Mouse (Mus musculus): ENCODE results near the gene Sgk1. TPM values are rescaled to one million over a fixed set of nuclear protein-coding genes. Genes with fewer than 3 reads are reported as not detected.

Sgk1 gene
- polyA plus RNA-seq, 1 experiment = 37.6 TPM

DNA sequence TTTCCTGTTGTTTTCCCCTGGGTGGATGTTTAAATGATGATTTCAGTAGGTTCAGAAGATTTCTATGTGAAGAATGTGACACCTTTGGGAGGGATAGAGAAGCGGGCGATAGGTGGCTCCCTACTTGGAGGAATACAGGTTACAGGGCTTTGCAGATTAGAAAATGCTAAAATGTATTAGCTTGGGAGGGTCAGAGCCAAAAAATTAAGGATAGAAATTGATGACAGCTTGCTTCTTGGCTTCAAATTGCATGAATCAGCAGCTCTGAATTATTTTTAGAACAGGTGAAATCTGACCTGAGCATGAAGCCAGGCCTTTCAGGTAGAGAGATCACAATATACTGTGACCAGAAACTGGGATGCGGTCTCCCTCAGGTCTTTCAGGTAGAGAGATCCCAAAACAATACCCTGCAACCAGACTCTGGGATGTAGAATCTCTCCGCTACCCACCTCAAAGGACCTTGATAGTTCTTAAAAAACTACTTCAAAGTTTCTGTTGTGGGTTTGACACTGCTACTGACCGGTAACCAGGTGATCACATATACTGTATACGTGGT, 61.2 kb downstream of the Sgk1 start:
- Histone ChIP-seq H3K27ac (replicated peaks; ENCODE audit: low read depth, low read length) (no peak overlapping the region), H3K4me1 (ENCODE audit: control insufficient read depth, insufficient read depth, insufficient read length, low read length) (no peaks in the 10 kb centered on the region), H3K4me3 (ENCODE audit: insufficient read depth, low read depth, low read length) (no peak overlapping the region)

DNA sequence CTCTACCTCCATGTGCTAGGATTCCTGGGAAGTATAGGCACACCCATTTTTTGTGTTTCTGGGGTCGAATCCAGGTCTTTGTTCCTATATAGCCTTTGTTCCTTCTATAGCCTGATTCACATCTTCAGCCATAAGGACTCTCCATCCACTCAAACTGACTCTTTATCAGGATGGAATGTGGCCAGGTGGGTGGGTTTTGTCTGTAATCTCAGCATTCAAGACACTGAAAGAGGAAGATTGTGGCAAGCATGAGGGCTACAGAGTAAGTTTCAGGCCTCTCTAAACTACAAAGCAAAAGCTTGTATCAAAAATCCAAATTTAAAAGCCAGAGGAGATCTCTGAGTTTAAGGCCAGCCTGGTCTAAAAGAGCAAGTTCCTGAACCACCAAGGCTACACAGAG, 63.2 kb downstream of the Sgk1 start:
- Histone ChIP-seq H3K4me1 (ENCODE audit: control insufficient read depth, insufficient read depth, insufficient read length, low read length) (no peaks in the 10 kb centered on the region), H3K27ac (replicated peaks; ENCODE audit: low read depth, low read length) (no peak overlapping the region), H3K4me3 (ENCODE audit: insufficient read depth, low read depth, low read length) (no peak overlapping the region)

DNA sequence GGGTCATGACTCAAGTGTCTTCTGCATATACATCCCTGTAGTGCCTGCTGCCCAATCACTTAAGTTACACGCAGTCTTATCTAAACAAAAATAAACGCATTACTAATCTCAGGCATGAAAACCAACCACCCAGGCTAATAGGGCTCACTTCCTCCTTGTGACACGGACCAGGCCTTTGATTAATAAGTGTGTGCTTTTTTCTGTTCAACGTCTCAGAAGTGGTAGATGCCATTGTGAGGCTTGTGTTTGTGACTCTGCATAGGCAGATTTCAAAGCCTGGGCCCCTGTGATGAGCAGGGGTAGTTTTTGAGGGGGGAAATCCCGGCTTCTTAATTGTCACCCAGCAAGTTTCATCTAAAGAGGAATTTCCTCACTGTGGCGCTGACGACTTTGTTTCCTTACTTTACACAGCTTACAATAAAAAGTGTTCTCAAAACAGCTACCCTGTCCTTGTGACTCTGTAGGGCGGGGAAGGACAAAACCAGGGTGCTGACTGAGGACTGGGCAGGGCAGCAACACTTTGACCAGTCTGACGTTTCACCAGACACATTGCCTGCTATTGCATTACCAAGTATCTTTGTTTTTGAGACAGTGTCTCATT, 64.9 kb downstream of the Sgk1 start:
- Histone ChIP-seq H3K27ac (replicated peaks; ENCODE audit: low read depth, low read length) (peak overlapping the region; percentile 71), H3K4me3 (ENCODE audit: insufficient read depth, low read depth, low read length) (no peak overlapping the region)

DNA sequence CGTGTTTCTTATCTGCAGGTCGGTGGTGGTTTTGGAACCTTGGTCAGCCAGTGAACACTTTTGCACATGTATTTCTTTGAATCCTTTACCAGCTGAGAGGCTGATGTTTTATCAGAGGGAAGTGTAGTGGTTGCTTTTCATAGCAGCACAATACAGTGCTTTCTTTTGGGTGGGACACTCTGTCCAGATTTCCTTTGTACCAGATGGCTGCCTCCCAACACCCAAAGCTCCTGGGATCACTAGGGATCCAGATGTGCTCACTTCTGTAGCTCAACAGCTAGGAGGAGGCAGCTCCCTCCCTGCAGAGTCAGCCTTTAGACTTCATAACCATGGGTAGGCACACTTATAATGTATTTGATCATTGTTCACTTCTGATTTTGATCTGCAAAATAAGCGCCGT, 70.5 kb downstream of the Sgk1 start:
- Histone ChIP-seq H3K27ac (replicated peaks; ENCODE audit: low read depth, low read length) (peak overlapping the region; percentile 37; the same call in 1 of the 2 replicates), H3K4me3 (ENCODE audit: insufficient read depth, low read depth, low read length) (no peak overlapping the region), H3K4me1 (ENCODE audit: control insufficient read depth, insufficient read depth, insufficient read length, low read length) (no peaks in the 10 kb centered on the region; the same call in 1 of the 2 replicates)

More for the DNA sequence above, 64.9 kb downstream of the Sgk1 start:
- H3K4me1 ChIP-seq (ENCODE audit: control insufficient read depth, insufficient read depth, insufficient read length, low read length) = no peaks in the 10 kb centered on the region; the same call in 1 of the 2 replicates

DNA sequence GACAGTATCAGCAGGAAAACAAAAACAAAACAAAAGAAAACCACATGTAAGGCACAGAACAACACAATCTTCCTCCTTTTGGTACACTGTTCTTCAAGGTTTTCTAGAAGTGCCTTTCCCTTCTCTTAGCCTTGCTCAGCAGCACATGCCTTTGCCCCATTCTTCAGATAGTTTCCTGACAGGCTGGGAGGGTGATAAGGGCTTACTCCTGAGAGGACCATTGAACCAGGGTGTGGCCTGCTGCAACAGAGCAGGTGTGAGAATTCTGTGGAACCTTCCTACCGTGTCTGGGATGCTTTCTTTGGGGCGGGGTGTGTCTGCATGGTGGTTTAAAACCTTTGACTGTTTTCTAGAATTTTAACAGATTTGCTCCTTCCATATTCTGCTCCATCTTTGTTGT, 79.1 kb downstream of the Sgk1 start:
- Histone ChIP-seq H3K4me3 (ENCODE audit: insufficient read depth, low read depth, low read length) (no peak overlapping the region), H3K4me1 (ENCODE audit: control insufficient read depth, insufficient read depth, insufficient read length, low read length) (peaks cover 3% of the 10 kb centered on the region; the same call in 1 of the 2 replicates), H3K27ac (replicated peaks; ENCODE audit: low read depth, low read length) (no peak overlapping the region)

DNA sequence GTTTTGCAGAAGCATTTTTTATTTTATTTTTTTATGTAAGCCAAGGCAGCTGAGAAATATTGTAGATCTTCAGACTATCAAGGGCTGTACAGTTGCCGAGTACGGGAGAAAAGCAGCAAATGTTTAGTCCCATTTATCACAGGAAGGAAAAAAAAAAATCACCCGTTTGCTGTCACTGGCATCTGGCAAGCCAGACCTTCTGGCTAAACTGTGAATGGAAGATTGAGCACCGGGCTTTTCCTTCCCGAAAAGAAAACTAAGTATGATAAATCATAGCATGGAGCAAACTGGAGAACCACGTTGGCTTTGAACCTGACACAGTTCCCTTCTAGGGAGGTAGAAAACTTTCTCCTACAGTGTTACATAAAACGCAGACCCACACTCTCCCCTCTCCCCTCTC, 81.0 kb downstream of the Sgk1 start:
- no peak overlapping the region; the same call in 1 of the 2 replicates for H3K27ac ChIP-seq (replicated peaks; ENCODE audit: low read depth, low read length)
- H3K4me3 ChIP-seq (ENCODE audit: insufficient read depth, low read depth, low read length) = no peak overlapping the region
- peaks cover 3% of the 10 kb centered on the region; the same call in 1 of the 2 replicates for H3K4me1 ChIP-seq (ENCODE audit: control insufficient read depth, insufficient read depth, insufficient read length, low read length)

DNA sequence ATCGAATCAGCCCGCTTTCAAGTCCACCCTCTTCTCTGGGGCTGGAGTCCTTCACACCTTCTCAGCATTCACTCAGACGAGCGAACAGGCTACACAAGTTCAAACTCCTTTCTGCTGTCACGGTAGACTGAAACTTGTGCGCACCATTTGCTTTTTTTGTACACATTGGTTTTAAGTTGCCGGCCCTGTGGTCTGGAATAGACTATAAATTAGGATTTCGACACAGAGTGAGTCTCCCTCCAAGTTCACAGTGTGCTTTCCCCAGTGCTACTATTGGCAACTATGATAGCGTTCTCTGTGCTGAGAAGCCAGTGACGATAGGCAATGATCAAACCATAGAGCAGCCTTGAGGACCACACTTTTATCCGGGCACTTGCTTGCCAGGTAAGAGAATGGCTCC, 91.7 kb downstream of the Sgk1 start:
- Histone ChIP-seq H3K4me3 (ENCODE audit: insufficient read depth, low read depth, low read length) (no peak overlapping the region), H3K4me1 (ENCODE audit: control insufficient read depth, insufficient read depth, insufficient read length, low read length) (no peaks in the 10 kb centered on the region), H3K27ac (replicated peaks; ENCODE audit: low read depth, low read length) (no peak overlapping the region)

DNA sequence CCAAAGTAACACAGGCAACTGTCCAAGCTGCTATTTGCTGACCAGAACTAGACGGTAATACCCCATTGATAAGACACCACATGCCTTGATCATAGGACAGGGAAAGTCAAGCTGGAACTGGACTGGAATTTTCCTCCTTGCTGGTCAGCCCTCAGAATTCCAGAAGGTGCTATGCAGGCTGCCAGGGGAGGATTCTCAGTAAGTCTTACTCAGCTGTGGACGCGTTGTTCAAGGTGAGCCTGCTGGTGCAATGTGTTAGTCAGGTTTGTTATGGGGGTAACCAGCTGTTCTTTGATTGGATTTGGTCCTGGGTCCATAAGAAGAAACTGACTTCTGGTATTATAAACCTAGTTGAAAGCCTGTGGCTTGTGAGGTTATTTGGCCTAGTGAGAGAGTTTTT, 92.8 kb downstream of the Sgk1 start:
- Histone ChIP-seq H3K4me1 (ENCODE audit: control insufficient read depth, insufficient read depth, insufficient read length, low read length) (no peaks in the 10 kb centered on the region), H3K4me3 (ENCODE audit: insufficient read depth, low read depth, low read length) (no peak overlapping the region), H3K27ac (replicated peaks; ENCODE audit: low read depth, low read length) (no peak overlapping the region)

DNA sequence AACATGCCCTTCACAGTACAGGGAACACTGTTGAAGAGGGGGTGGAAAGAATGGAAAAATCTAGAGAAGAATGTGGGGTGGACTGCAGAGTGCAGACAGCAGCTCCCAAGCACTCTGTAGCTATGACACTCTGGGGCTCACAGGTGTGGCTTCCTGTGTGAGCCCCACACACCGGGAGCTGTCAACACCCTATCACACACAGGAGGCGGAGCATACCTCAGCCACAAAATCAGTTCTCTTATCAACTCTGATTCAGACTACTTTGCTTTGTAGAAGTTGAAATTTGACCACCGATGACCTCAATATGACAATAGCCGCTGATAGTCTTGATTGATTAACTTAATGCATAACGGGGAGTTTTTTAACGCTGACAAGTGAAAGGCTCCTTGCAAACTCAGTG, 93.4 kb downstream of the Sgk1 start:
- Histone ChIP-seq H3K27ac (replicated peaks; ENCODE audit: low read depth, low read length) (no peak overlapping the region), H3K4me3 (ENCODE audit: insufficient read depth, low read depth, low read length) (no peak overlapping the region), H3K4me1 (ENCODE audit: control insufficient read depth, insufficient read depth, insufficient read length, low read length) (no peaks in the 10 kb centered on the region)

DNA sequence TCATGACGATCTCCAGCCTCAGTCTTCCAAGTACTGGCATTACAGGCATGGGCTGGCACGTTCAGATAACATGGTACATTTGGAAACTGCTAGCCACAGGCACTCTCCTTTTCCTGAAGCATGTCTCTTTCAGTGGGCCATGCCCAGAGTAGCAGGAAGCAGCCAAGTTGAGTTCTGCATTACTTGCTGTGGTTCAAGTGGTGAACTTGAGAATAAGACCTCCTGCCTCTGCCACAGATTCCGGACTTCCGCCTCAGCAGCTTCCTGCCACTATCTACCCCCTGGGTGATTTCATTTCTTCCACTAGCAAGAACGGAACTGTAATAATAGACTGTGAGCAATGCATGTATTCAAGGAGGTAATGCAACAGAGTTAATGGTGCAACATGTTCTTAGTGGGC, 94.3 kb downstream of the Sgk1 start:
- Histone ChIP-seq H3K27ac (replicated peaks; ENCODE audit: low read depth, low read length) (no peak overlapping the region), H3K4me3 (ENCODE audit: insufficient read depth, low read depth, low read length) (no peak overlapping the region), H3K4me1 (ENCODE audit: control insufficient read depth, insufficient read depth, insufficient read length, low read length) (no peaks in the 10 kb centered on the region)

DNA sequence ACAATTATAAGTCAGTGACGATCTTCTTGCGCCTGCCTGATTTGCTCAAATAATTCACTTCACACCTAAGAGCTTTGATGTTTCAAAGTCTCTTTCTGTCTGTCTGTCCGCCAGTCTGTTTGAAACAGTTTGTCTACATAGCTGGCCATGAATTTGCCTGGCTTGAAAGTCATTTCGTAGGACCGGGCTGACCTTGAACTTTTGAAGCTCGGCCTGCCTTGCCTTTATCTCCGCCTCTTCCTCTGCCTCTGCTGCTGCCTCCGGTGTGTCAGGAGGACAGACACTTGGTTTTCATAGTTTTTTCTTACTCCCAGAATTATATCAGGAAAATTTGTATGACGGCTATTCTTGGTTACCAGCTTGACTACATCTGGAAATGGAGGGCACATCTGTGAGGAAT, 96.4 kb downstream of the Sgk1 start:
- H3K27ac ChIP-seq (replicated peaks; ENCODE audit: low read depth, low read length) = no peak overlapping the region
- no peaks in the 10 kb centered on the region for H3K4me1 ChIP-seq (ENCODE audit: control insufficient read depth, insufficient read depth, insufficient read length, low read length)
- no peak overlapping the region for H3K4me3 ChIP-seq (ENCODE audit: insufficient read depth, low read depth, low read length)

DNA sequence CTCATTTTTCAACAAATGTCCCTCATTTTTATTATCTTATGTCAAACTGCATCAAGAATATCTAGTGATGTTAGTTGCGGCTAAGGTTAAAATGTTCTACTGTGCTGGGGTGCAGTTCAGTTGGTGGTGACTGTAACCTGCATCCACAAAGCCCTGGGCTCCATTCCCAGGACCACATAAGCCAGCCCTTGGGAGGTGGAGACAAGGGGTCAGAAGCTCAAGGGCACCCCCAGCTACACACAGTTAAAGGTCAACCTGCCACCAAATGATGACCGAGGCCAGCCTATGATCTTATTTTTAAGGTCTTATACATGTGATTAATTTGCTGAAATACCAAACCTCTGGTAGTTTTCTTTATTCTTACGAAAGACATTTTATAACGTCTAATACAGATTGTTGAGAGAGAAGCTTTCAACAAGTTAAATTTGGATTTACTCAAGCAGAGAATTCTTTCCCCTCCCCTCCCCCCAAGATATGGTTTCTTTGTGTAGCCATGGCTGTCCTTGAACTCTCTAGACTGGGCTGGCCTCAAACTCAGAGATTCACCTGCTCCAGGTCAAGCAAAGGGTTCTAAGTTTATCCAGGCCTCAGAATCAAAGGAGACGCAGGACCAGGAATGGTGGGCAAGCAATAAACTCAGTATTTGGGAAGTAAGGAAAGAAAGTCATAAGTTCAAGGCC, 97.4 kb downstream of the Sgk1 start:
- Histone ChIP-seq H3K4me3 (ENCODE audit: insufficient read depth, low read depth, low read length) (no peak overlapping the region), H3K4me1 (ENCODE audit: control insufficient read depth, insufficient read depth, insufficient read length, low read length) (no peaks in the 10 kb centered on the region), H3K27ac (replicated peaks; ENCODE audit: low read depth, low read length) (no peak overlapping the region)

DNA sequence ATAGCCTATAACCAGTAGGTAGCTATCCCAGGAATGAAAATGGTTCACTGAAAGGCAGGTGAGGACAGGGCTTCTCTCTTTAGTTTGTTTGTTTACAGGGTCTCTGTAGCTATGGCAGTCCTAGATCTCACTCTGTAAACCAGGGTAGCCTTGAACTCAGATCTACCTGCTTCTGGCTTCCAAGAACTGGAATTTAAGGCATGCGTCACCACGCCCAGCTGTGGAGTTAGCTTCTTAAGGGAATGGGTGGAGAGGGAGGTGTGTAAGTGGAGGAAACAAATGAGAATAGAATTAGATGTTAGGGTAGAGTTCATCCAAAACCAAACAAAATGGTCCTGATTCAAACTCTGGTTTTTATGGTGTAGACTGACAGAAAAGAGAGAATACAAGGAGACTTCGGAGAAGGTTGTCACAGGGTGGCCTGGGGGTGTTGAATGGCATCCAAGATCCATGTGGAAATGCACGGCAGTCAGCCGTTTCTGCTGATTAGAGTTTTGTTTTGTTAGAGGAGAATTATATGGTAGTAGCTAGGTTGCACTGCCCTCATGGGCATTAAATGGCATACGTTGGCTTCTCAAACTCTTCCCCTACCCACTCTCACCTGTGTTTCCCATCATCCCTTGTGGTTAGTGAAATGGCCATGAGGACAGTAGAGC, 98.9 kb downstream of the Sgk1 start:
- H3K4me3 ChIP-seq (ENCODE audit: insufficient read depth, low read depth, low read length) = no peak overlapping the region
- no peak overlapping the region for H3K27ac ChIP-seq (replicated peaks; ENCODE audit: low read depth, low read length)
- H3K4me1 ChIP-seq (ENCODE audit: control insufficient read depth, insufficient read depth, insufficient read length, low read length) = no peaks in the 10 kb centered on the region

DNA sequence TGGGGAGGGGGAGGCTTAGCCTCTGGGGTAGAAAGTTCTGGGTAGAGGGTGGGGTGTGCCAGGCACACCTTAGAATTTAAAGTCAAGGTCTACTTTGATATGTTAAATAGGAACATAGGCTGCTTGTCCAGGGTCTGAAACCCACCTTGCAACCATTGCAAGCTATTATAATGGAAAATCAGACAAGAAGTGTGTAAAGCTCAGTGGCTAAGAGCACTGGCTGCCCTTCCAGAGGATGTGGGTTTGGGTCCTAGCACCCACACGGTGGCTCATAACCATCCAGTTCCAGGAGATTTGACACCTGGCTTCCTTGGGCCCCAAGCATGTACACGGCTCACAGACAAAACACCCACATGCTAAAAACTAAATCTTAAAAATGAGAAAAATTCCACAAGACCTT, 100.3 kb downstream of the Sgk1 start:
- Histone ChIP-seq H3K4me1 (ENCODE audit: control insufficient read depth, insufficient read depth, insufficient read length, low read length) (no peaks in the 10 kb centered on the region), H3K27ac (replicated peaks; ENCODE audit: low read depth, low read length) (no peak overlapping the region), H3K4me3 (ENCODE audit: insufficient read depth, low read depth, low read length) (no peak overlapping the region)

DNA sequence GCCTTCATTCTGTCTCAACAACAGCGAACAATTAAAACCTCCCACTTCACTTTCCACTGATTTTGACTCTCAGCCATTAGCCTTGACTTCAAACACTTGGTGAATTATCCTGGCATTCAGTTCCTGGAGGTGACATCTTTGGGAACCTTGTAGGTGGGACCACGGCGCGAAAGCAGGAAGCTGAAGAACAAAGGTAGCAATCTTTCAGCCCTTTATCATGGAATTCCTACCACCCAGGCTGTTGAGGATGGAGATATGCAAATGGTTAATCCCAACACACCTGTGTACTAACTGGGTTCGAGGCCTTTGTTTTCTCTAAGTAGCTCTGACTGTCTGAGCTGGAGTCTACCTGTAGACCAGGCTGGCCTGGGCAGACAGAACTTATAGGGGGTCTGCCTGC, 106.5 kb downstream of the Sgk1 start:
- no peaks in the 10 kb centered on the region for H3K4me1 ChIP-seq (ENCODE audit: control insufficient read depth, insufficient read depth, insufficient read length, low read length)
- H3K27ac ChIP-seq (replicated peaks; ENCODE audit: low read depth, low read length) = no peak overlapping the region
- H3K4me3 ChIP-seq (ENCODE audit: insufficient read depth, low read depth, low read length) = no peak overlapping the region
